Mouse (Mus musculus): ENCODE data around the gene Cdkal1.

Cdkal1 gene

DNA sequence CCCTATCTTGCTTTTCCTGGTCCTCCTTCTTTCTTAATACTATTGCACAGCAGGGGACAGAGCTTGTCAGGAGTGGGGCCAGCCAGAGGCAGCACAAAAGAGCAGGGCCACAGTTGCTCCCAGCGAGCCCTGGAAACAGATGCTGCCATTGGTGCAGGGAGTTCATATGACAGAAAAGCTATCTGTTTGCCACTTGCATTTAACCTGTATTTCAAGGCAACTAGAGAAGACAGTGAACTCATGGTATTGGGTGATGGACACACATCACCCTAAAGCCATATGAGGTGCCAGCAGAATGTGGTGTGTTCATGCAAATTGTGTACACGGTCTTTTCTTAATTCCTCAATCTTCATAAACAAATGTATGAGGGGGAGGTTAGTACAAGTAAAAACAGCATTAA lies 439.5 kb downstream of the Cdkal1 start:
- in situ Hi-C loops (cut with MboI, MseI): no loop called here

DNA sequence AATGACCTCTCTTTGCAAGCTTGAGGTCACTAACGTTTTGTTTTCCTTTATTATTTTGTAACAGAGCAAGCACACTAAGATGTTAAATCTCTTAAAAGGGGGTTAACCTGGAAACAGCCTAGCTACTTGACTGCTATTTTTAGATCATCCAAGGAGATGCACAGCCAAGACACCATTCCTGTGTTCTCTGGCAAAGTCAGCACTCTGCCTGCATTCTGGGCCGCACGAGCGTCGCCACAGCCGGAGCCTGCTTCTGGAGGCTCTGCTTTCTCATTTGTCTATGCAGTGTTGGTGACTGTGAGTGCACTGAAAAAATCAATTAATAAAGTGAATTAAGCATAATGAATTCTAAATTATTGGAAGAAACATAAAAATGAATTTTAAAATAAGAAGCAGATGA lies 440.6 kb downstream of the Cdkal1 start:
- in situ Hi-C loops (cut with MboI, MseI): no loop called here

DNA sequence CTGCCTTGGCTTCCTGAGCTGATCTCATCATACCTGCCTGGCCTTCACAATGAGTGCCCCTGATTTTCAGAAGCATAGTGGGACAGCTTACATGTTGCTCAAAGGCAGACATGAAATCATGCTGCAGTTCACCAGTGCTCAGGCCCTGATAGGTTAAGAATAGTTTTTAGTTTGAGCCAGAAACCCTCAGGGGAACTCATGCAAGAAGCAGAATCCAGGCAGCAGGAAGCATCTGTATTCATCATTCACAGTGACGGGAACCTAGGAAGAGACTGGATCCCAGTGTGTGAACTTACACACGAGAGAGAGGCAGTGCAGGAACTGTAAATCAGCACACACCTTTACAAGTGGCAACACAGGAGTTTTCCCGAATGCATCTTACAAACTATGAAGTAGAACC lies 441.0 kb downstream of the Cdkal1 start:
- in situ Hi-C loops (cut with MboI, MseI): no loop called here

DNA sequence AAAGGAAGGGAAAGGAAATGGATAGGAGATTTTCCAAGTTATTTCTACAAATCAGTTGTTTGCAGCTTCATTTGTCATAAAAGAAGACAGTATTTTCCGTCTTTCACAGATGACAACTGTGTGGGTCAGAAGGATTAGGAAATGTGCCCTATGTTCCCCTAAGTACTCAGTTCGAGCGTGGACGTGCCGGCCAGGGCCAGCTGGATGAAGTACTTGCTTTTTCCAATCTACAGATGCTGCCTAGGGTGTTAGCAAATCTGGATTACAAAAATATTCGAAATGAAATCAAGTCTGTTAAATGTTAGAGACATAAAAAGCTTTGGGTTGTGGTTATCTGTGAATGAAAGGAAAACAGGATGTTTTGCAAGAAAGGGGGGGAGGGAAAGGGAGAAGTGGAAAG lies 444.3 kb downstream of the Cdkal1 start:
- in situ Hi-C loops (cut with MboI, MseI): no loop called here

DNA sequence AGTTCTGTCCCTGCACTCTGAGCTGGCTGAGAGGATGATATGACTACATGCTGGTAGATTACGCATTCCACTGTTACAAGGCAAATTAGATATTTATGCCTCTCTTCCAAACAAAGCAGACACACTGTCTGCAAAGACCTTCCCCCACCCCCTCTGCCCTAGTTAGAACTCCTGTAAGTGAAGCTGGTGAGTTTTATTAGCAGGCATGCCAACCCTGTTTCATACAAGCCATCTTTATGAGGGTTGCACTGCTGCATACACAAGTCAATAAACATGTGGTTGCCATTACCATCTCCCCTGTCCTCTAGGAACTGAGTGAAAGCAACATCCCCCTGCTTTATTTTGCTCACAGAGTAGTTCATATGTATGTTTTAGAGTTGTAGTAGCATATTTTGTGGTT lies 447.9 kb downstream of the Cdkal1 start:
- in situ Hi-C loops (cut with MboI, MseI): no loop called here

DNA sequence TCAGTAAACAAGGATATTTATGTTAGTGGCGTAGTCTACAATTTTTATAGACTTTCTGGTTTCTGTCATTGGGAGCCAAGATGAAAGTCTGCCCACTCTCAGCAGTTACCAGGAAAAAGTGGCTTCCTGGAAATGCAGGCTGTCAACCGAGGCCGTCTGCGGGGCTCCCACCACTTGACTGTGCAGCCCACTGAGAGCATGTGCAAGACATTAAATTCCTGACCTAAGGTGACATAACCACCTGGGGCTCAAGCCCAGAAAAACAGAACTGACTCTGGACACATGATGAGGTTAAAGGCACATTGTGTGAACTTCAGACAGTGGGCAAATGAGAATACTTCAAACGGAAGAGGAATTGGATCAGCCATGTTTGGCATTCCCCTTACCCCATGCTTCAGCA lies 450.2 kb downstream of the Cdkal1 start:
- in situ Hi-C loops (cut with MboI, MseI): no loop called here

DNA sequence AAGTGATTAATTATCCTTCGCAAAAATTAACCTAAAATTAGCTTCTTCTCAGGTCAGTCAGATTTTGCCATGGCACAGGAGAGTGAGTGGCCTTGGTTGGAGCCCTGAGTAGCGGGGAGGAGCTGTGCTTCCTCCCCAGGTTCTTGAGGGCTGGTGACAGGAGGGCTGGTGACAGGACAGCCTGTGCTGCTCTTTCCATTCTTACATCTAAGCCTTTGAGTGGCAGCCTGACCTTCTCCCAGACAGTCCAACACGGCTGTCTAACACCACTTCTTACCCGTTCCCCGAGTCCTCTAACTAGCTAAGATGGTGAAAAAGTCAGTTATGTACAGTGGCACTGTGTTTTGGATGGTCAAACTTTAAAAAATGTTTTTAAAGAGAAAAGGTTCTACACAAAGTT lies 452.3 kb downstream of the Cdkal1 start:
- in situ Hi-C loops (cut with MboI, MseI): no loop called here

DNA sequence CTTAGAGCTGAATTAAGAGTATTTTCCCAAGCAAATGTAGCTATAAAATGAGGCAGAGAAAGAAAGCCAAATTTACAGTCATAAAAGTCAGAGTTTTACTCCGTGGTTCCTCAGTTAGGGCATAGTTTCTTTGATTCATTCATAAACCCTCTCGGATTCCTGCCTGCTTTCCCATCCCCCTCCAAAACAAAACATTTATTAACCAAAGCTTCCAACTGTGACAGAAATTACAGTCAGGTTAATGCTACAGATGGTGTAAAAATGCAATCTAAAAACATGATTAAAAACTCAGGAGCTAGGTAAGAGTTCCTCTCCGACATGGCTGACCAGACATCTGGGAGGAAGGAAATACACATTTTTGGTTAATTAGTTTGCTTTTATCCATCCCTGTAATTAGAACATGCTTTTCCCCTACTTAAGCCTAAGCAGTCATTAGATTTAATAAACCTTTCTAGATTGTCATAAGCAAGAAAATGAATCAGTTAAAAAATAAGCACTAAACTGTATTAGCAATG lies 452.9 kb downstream of the Cdkal1 start:
- in situ Hi-C loops (cut with MboI, MseI): no loop called here

DNA sequence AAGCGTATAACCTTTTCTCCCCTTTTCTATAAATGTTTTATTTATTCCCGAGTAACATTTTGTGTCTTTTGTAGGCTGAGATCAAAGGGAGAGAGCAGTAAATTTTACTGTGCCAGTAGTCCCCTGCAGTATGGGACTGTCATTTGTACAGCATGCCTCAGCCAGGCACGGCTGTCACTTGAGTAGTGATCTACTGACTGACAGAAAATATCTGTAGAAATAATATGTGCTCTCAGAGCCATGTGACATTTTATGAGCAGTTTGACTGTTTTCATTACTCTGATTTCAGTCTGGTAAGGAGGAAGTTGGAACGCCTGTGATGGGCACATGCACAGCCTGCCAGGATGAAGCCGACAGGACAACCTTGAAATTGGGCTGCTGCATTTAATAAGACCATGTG lies 455.6 kb downstream of the Cdkal1 start:
- in situ Hi-C loops (cut with MboI, MseI): no loop called here

DNA sequence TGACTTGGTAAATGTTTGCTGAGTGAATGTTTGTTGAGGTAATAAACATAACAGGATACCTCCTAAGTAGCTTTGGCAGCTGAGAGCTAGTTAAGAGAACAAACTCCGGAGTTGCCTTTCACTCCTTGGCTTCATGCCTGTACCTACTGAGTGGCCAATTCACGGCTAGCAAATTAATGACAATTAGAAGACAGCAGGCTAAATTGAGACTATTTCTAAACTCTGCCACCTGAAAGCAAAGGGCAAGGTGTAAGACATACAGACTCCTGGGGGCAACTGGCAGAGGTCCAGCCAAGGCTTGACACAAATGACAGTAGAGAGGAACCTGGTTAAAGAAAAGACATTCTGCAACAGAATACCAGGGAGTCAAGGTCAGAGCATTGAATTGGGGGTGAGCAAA lies 457.0 kb downstream of the Cdkal1 start:
- in situ Hi-C loops (cut with MboI, MseI): no loop called here

DNA sequence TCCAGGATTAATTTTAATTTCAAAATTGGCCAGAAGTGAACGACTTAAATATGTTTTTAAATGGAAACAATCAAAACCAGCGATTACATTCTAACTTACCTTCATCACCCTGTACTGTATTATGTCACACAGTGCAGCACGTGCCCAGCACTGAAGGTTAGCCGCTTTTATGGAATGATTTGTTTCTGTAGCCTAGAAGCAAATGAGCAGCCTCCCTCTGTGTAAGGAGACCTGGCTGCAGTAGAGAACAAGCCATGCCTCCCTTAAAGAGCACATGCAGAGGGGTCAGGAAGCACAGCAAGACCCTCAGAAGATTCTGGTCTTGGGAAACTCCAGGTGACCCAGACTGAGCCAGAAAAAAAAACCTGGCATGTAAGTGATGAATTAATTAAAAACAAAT lies 459.8 kb downstream of the Cdkal1 start:
- in situ Hi-C loops (cut with MboI, MseI): no loop called here

DNA sequence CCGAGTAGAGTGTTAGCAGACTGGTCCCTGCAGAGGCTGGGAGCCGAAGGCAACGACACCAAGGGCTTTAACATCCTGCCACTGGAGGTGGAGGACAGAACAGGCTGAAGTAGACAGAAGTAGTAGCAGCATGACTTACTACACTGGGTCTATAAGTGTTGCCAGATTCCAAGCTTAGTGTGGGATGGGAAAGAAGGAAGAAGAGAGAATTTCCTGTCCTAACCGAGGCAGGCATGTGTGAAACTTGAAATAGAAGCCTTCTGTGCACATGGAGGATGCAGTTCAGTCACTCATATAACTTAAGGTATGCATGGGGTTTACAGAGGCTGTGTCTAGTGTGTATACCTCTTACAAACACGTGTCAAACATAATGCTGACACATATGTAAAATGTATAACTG lies 465.4 kb downstream of the Cdkal1 start:
- in situ Hi-C loops (cut with MboI, MseI): no loop called here

DNA sequence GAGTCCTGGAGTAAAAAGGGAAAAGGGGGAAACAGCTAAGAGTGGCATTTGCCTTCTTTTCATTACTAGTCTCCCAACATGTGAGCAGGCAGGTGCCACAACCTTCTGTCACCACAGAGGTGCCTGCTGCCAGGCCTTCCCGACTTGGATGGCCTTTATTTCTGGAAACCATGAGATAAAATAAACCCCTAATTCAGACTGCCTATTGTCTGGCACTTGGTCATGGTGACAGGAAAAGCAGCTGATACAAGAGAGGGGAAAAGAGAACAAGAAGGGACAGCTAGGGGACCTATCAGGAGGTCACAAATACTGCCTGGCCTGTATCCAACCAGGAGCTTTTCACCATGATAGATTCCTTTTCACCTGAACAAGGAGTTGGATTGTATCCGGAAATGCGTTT lies 466.6 kb downstream of the Cdkal1 start:
- in situ Hi-C loops (cut with MboI, MseI): no loop called here

DNA sequence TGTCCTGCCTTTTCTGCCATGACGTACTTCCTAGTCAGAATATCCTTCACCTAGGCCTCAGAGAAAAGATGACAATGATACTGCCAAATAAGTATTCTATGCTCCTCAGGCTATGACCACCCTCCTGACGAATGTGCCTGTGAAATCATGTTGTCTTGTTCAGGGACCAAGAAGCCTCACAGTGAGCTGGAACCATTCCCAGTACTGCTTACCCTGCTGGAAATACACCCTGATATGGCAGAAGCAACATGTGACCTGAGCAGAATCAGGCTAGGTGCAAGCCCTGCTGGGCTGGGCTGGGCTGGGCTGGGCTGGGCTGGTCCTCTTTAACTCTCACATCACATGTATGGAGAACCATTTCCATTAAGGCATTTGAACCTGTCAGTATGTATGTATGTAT lies 477.9 kb downstream of the Cdkal1 start:
- in situ Hi-C loops (cut with MboI, MseI): no loop called here

DNA sequence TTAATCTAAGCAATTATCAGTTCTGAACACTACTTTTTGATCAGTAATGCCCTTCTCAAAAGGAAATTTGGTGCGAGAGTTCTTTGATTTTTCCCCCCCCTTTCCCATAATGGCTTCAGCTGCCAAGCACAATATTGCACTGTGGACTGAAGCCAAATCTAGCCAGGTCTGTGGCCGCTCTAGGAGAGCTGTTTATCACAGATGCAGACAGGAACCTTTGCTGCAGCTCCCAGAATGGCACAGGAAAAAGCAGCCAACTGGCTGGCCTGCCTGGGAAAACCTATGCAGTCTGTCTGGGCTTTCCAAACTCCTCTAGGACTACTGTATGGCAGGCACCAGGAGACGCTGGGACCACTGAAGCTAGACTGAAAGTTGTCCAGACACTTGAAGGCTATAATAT lies 483.6 kb downstream of the Cdkal1 start:
- in situ Hi-C loops (cut with MboI, MseI): no loop called here

DNA sequence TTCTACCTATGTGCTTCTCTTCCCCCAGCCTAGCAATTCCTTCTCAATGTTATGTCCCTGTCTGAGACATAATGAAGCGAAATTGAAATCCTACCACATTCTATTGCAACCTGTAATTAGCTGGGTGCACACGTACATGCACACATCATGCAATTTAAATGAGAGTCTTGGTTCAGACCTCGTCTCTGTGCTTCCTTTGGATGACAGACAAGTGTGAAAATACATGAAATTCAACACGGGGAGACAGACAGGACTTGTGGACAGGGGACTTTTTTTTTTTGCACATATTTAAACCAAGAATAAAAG lies 484.1 kb downstream of the Cdkal1 start:
- in situ Hi-C loops (cut with MboI, MseI): no loop called here

DNA sequence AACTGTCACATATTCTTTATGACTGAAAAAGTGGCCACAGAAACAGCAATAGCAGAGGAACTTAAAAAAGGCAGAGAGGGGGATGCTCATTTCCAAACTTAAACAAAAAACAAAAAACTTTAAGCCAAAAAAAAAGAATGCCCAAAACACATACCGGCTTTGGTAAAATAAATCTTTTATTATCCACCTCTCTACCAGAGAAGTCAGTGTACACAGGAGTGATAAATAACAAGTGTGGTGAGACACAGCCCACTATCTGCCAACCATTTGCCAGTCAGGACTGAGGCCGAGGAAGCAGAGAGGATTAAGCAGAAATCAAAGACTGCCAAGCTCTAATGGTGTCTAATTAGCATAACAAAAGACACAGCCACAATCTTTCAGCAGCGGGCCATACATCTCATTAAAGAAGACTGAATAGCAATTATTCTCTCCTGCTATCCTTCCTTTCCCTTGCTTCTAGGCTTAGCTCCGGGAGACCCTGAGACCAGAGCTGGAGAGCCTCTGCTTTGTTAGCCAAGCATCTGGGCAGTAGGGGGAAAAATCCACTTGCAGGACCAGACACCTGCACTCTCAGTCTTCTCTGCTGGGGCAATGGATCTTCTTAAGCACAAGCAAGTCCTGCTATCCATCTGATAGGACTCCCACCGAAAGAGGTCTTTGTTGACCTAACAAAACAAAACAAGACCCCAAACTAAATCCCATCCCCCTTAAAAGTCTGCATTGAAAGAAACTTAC lies 484.6 kb downstream of the Cdkal1 start:
- in situ Hi-C loops (cut with MboI, MseI): no loop called here

DNA sequence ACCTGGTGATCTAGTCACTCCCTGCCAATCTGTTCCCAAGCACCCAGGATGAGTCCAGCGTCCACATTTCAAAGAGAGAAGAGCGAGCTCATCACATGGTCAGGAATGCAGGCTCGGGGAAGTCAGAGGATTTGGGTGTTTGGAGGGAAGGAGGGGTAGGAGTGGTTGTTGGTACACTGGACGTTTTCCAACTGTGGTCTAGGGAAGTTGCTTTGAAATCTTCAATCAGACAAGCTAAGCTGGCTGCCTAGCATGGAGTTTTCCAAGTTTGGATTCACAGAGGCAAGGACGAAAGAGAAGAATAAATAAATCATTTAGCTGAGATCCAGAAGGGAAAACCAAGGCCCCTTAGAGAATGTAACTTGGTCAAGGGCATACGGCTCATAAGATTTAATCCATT lies 486.7 kb downstream of the Cdkal1 start:
- in situ Hi-C loops (cut with MboI, MseI): no loop called here

DNA sequence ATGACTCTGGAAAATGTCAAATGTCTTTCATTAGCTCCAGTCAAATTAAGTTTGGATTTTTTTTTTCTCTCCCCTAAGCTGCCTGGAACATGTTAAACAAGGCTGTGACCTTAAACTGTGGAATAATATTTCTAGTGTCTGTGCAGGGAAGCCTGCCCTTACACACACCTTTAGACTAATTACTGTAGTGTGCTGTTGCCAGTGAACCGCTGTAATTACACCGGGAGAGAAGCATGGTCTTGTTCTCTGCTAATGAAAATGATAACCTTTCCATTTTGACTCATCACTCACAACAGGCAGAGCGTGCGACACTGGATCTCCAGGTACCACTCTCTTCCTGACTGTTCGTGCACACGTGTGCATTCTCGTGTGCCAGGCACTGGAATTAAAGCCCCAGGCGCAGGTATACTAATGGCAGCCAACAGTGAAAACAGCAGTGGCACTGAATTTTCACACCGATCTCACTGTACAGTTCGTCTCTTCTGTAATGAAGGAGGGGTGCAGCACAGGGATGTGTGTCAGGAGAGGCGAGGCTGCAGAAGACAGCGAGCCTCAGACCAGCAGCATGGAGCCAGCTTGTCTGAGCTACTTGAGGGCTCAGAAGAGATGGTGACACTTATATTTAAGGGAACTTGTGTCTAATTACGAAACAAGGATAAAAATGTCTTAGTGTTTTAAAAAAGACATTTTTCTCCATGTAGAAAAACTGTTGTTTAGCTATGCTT lies 490.4 kb downstream of the Cdkal1 start:
- in situ Hi-C loops (cut with MboI, MseI): no loop called here

DNA sequence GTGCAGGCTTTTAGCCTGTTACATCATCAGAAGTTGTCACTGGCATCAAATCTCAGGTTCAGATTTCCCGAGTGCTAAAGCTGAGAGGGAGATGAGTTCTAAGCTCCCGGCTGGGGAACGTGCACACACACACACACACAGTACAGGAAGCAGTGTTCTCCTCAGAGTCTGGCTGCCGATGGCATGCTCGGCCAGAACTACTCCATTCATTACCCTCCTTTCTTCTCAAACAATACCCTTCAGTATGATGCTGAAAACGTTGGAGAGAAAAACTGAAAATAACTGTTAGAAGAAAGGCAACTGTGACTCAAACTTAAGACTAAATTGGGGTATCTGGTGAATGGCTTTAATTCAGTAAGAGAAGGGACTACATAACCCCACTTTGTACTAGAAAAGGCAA lies 491.5 kb downstream of the Cdkal1 start:
- in situ Hi-C loops (cut with MboI, MseI): no loop called here

DNA sequence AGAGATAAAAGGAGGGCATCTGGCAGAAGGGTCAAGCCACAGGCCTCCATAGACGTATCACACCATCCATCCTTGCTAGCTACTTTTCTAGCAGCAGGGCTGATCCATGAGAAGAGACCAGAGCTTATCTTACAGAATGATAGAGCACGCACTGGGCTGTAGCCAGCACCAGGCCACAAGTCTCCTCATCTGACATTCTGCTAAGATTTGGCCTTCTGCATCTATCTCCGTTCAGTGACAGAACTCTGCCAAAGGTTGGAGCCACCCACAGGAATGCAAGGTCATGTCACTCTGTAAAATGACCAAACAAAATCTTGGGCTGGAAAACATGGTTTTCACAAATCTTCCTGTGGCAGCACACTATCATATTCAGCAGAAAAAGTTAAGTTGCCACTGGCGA lies 493.6 kb downstream of the Cdkal1 start:
- in situ Hi-C loops (cut with MboI, MseI): no loop called here

DNA sequence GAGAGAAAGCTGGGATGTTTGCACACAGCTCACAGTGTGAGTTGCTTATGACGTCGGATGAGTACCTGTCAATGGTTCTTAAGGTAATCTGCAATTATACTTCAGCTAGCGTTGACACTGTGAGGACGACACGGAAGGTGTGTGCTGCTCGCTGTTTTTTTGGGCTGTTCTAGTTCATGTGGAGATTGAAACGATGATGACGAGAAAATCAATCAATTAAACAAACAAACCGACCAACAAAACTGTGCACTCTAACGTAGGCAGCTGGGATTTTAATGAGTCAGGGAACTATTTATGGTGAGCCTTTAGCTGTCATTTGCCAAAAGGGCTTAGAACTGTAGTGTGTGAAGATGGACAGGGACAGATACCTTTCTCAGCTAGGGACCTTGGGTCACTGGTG lies 494.6 kb downstream of the Cdkal1 start:
- in situ Hi-C loops (cut with MboI, MseI): no loop called here

DNA sequence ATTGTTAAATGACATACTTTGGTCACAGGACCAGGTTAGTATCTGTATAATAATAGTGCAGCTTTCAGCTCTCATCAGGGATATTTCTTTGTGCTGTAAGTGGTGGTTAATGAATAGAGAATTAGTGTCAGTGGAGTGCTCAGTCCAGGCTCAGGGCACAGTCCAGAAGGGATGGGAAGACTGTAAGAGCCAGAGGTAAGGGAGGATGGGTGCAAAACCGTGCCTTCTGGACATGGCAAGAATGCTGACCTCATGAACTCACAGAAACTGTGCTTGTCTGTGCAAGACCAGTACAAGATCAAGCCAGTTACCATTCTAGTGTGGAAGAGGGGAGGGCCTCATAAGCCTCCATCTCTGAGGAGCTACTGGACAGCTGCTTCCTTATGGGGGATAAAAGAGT lies 496.1 kb downstream of the Cdkal1 start:
- in situ Hi-C loops (cut with MboI, MseI): no loop called here

DNA sequence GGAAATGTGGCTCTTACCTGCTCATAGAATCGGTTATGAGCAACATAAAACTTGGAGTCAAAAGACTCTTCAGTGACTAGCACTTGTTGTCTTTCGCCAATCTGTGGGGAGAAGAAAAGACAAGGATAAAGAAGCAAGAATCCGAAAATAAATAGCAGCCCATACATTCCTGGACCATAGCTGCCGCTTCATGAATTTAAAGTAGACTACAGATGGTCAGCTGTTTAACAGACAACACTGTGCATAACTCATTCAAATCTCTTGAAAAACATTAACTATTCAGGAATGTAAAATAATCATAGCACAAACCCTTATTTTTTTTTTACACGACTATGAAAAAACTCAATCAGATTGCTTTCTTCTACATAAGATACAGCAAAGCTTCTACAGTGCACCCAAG lies 498.0 kb downstream of the Cdkal1 start:
- in situ Hi-C loops (cut with MboI, MseI): no loop called here

Data from T-helper 1 cell (primary cell).